Mouse (Mus musculus) WW6 (cell line): ENCODE measurements around the gene Shroom4.
"Not testable (repeated sequence)": the region's sequence is repeated elsewhere in the genome, so short reads cannot be mapped to it uniquely, and the experiment has no call there.

Experiments used
- DNase-seq: peaks from one replicate; pipeline ENCODE4 v3.0.0-alpha.2; 2013; ENCODE audit warnings: low read depth, low spot score

Shroom4 gene

DNA sequence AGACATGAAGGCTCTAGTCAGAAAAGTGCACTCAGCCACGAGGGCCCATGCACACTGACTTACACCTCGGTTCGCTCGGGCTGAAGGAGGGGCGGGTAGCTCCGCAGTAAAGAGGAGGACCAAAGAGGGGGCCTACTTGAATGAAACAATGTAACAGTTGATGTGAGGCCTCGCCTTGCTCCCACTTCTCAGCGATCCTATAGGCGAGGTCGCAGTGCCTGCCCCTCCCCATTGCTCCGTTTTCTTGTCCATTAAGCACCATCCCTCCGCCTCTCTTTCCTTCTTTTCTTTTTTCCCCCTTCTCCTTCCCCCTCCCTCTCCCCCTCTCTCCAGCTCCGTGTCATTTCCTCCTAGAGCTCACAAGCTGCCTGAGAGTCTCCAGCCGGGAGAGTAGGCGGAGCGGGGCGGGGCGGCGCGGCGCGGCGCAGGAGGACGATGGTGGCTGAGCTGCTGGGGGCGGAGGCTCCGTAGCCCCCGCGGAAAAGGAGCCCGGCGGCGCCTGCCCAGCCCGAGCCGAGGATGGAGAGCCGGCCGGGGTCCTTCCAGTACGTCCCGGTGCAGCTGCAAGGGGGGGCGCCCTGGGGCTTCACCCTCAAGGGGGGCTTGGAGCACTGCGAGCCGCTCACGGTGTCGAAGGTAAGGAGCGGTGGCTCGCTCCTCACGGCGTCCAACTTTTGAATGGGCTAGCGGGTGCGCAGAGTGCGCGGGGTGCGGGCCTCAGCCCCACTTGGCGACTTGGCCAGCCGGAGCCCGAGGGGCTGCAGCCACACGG, at the start of gene Shroom4:
Gene Shroom4, plus strand, starts transcription at position 229 of the 772 bp plus-strand sequence.
- peak; percentile 46 for DNase-seq

DNA sequence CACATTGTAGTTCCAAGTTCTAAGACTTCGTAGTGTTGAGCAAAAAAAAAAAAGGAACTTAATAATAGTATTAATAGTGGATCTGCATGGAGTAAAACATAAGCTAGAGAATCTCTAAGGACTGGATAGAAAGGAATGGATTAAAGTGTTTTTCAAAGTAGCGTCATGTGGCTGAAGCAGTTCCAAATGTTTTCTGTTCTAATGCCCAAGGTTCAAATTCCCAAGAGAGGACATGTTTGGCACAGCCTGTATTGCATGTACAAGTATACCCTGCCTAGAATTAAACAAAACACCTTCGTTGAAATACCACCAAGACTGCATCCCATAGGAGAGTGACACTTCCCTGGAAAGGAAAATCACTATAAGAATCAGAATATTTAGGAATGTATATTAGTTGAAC, 42.8 kb upstream of the Shroom4 start:
- no peak for DNase-seq

DNA sequence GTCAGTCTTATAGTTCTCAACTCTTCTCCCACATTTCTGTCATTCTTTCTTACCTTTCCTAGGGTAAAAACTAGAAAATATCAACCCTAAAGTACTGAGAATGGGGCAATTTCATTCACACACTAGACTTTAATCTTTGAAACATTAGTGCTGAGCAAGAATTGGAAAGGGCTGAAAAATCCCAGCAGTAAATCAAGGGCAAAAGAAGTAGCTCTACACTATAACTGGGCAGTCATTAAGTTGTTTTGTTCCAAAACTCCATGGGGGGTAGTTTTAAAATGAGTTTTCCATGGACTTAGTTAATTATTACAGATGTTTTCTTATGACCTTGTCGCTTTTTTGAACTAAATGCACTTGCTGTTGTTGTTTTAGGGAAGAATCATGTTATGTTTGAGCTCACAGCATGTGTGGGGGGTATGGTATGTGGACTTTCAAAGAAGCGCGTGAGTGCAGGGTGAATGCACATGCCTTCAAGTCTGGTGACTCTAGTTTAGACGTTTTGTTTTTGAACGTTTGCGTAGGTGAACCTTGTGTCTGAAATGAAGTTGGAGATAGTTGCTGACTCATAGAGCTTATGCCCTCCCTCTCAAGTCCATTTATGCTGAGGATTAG, 42.0 kb upstream of the Shroom4 start:
- no peak for DNase-seq

DNA sequence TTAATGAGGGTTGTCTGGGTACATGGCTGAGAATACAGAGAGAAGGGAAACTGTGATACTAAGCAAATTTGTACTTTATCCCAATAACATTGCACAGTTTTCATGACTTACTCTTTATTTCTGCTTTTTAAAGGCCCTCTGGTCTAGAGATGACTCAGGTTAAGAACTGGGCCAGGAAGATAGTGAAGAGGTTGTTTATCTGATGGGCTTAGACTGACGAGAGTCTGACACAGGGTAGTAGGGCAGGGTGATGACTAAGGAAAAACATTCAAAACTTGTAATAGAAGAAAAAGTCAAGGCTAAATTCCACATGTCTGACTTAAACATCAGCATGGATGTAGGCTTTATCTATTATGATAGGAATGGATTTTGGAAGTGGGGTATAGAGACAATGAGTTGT, 30.8 kb upstream of the Shroom4 start:
- no peak for DNase-seq

DNA sequence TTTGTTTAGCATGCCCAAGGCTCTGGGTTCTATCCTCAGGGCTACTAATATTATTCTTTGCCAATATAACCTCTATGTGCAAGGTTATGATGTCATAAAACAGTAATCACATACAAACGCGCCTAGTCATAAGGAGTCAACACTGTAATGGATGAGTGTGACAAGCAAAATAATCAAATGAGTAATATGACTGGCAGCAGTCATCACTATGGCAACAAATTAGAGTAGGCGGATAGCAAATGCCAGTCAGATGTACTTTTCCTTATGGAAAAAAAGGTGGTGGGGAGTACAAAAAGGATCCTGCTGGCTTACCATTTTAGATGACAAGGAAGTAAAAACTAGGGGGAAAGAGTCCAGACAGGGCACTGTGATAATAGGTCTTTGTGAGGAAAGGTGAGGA, 28.9 kb upstream of the Shroom4 start:
- DNase-seq = no peak

DNA sequence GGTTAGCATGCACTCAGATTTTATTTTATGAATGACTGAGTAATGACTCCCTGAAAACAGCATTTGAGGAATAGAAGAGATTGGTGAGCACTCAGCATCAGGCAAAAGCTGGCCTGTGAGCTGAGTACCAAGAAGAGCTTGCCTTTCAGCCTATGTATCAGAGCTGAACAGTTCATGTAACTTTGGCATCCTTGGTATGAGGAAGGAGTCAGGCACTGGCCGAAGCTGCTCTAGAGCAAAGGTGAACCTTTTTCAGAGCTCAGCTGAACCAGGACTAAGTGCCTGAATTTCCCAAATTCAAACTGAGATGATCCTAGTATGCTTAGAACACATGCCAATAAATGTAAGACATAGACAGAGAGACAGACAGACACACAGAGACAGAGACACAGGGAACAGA, 5.8 kb upstream of the Shroom4 start:
- DNase-seq = no peak

DNA sequence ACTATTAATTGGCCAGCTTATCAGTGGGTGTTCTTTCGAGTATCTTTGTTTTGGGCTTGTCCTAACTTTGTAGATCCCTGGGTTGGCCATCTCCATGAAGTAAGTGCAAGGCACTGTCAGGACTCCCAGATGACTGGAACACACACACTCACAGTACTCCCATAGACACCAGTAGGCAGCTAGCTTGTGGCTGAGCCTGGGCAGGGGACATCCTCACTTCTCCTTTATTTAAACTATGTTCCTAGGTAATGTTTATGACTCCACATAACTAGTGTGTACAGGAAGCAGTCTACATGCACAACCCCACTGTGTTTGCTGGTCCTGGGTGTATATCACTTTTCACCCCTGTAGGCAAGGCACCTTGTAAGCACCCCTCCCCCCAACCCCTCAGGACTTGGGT, 461 bp upstream of the Shroom4 start:
- no peak for DNase-seq

DNA sequence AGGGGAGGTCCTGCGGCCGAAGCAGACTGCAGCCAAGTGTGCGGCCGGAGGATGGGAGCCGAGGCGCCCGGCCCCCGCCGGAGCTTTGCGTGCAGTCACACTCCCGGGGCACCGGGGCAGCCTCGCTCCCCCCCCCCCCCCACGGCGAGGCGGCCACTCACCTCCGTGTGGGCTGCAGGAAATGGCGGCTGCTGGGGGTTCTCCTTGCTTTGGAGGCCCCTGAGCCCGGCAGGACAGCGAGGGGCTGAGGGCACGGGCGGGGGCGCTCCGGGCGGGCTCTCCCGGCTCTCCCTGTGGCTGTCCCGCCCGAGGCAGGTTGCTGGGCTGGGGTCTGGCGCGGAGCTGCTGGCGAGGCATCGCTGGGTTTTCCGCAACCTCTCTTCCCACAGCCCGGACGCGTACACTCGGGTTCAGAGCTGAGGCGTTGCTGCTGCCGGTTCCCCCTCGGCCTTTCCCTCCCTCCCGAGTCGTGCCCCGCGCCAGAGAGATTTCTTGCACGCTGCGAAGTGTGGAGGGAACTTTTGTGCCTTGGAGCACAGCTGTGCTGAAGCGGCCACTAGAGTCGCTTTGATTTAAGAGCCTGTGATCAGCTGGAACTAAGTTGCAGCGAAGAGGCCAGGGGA, 855 bp downstream of the Shroom4 start:
- DNase-seq = no peak

DNA sequence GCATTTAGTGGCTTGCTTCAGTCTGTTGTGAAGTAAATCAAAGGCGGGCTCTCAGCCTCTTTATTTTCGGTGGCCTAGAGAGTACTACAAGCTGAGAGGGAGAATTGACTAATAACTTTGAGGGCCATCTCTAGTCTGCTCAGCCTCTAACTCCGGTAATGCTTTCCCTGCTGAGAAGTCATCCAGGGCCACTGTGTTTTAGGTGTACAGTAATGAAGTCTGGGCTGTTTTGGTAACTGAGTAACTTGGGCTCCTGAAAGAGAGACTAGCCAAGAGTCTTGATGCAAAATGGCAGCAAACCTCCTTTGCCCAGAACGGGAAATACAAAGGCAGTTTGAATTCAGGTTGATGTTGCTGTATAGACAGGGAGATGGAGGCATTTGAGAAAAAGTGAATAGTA, 3.3 kb downstream of the Shroom4 start:
- no peak for DNase-seq

DNA sequence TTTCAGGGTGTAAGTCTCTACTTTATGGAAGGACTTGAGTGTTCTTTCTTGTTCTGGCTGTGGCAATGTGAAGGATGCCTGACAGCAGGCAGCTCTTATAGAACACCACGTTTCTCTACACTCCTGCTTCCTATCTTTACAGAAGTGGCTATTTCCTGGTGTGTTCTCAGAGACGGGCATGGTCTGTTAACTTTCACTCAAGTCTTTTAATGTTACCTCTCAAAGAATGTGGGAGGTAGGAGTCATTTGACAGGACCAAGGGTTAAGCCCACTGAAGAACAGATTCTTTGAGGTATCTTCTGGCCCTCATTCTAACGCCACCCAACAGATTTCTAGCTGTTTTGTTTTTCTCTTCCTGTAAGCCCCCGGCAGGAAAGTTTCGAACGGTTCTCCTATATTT, 9.5 kb downstream of the Shroom4 start:
- no peak for DNase-seq

DNA sequence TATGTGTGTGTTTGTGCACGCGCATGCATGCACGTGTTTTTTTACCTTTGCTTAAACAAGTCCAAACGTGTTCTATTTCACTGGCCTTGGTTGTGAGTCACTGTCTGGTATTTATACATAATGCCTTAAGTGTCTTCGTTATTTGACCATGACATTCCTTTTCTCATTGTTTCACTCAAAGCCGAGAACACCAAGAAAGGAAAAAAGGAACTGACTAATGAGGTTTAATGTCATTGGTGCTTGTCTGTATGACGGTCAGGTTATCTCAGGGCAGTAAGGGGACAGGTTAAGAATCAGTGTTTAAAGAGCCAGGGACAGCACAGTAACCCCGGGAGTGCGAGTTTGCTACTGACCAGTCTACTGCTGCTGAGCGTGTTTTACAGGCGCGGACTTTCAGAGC, 15.8 kb downstream of the Shroom4 start:
- DNase-seq = no peak

DNA sequence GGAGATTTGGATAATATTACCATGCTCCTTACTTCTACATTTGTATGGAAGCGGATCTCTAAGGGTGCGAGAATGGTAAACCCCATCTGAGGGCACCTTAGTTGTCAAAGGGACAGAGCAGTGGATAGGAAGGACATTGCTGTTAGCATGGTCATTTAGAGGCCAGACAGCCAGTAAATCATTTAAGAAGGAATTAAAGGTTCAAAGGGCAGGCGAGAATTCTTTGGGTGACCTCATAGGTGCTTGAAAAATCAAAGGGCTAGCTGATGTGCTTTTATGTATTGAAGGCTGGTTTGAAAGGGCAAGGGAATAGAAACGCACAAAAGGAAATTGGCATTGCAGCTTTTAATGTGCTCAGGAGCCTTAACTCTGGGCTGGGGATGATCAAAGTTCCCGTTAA, 16.3 kb downstream of the Shroom4 start:
- no peak for DNase-seq

DNA sequence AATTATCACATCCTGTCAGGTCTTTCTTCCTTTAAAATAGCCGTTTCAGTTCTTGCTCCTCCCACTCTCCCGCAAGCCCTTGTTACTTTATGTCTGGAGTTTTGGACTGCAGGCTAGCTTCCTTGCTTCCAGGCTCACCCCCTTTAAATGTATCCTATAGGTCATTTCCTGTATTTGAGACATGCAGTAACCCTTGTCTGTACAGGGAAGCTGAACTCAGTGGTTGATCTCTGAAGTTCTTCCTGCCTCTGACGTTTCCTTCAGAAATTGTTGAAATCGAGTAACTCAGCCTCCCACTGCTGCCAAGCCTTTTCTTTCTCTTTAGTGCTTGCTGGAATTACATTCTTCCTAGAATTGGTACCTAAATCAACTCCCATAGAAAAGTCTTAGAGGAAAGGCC, 18.5 kb downstream of the Shroom4 start:
- no peak for DNase-seq

DNA sequence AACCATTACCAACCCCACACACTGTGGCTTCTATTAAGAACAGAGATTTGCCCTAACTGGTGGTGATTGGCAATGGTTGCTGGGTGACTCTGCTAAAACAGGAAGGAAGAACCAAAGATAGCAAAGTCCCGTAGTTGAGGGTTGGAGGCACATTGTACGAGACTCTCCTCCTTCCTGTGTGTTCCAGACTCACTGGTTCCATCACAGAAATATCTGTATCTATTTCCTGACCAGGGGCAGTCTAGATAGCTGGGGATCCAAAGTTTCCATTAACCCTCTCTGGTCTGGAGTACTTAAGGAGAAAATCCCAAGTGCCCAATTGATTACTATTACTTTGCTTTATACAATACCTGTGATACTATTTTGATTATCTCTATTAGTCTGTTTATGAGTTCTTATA, 35.6 kb downstream of the Shroom4 start:
- DNase-seq = no peak

DNA sequence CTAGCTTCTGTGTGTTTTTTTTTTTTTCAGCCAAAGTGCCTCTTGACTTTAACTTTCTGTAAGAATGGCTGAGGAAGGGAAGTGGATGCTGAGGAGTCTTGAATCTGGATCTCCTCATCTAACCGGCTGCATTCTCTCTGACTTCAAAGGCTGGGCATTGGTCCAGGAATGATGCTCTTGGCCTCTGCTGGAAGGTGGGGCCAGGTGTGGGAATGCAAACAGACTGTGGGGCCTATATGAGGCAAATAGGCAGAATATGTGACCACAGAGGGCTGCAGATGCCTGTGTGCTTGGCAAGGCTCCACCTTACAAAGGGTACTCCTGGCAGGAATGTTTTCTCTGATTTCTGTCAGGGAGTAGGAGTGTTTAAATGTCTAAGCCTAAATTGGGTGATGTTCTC, 46.8 kb downstream of the Shroom4 start:
- no peak for DNase-seq

DNA sequence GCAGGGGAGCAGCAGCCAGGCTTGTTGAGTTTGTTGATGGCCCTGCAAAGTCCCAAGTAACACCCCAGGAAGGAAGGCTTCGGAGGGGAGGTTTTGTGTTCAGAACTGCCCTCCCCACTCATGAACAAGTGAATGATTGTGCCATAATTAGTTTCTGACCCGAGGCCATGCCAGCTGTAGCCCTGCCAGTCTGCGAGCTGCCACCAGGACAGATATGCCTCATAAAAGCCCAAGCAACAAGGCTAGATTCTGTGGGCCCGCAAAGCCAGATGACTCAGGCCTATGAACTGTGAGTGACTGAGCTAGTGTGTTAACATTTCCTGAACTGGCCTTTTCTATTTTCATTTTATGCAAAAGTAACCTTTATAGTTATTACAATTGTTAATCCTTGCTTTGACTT, 48.3 kb downstream of the Shroom4 start:
- no peak for DNase-seq

DNA sequence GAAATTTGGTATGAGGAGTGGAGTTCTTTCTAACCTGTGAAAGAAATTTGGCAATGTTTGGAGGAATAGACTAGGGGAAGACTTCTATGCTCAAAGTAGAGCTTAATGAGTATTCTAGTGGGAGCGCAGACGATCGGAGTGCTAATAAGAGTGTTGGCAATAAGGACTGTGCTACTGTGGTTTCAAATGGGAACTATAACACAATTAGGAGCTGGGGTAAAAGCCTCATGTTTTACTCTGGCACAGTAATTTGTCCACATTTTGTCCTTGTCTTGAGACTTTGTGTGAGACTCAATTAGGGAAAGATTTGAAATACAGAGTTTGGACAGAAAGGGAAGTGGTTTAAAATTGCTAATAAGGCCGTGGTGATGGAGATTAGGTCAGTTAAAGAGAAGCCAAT, 53.6 kb downstream of the Shroom4 start:
- no peak for DNase-seq

DNA sequence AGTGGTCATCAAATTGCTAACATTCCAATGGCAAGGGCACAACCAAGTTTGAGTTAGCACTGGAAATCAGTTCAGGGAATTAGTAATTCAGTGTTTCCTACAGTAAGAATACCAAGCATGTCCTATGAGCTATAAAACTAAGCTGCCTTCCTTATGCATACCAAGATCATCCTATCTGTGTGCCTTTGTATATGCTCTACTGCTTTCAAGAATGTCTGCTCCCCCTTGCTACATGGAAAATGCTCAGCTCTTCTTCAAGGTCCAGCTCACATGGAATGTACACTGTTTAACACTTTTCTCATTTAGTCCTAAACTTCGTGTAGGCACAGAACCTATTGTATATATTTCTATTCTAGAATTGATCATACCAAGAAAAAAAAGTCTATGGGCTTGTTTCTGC, 69.6 kb downstream of the Shroom4 start:
- DNase-seq = not testable (repeated sequence)

DNA sequence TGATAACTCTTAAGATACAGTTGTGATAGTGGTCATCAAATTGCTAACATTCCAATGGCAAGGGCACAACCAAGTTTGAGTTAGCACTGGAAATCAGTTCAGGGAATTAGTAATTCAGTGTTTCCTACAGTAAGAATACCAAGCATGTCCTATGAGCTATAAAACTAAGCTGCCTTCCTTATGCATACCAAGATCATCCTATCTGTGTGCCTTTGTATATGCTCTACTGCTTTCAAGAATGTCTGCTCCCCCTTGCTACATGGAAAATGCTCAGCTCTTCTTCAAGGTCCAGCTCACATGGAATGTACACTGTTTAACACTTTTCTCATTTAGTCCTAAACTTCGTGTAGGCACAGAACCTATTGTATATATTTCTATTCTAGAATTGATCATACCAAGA, 72.9 kb downstream of the Shroom4 start:
- not testable (repeated sequence) for DNase-seq

DNA sequence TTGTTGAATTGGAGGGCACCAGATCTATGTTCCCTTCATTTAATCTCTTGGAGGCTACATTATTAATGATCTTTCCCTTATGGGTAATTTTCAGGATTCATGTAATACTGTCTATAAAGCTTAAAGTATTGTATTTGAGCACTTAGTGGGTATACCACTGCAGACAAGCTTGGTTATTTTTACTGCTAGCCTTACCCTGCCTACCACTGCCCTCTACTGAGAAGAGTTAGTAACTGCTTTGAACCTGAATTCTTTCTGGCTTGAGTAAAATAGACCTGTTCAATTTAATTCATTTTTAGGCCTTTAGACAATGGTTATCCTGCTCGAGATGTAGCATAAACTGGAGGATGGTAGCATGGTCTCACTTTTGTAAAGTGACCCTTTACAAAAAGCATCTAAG, 75.5 kb downstream of the Shroom4 start:
- no peak for DNase-seq

DNA sequence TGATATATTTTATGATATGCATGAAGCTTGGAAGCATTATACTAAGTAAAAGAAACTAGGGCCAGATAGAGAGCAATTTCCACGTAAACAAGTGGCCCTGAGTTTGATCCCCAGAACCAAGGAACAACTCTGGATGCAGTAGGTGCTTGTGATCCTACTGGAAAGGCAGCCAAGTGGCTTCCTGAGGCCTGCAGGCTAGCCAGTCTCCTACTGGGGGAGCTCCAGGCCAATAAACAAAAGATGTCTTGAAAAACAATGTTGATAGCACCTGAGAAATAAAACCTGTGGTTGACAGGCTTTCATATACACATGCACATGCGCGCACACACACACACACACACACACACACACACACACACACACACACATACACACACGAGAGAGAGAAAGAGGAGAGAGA, 82.6 kb downstream of the Shroom4 start:
- no peak for DNase-seq

DNA sequence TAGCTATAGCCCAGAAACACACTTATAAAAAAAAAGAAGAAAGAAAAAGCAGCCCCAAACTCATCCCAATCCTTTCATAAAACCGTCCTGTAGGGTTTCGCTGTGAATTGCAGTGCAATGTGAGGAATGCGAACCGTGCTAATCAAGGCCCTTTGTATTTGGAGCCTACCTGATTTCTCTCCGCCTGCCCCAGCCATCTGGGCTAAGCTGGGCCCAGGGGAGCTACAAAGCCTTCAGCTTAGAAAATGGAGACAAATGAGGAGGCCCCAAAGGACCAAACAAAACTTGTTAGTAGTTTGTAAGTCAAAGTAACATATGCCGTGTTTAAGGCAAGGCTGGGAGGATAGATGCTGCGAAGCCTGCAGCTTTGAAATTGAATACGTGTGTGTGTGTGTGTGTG, 84.2 kb downstream of the Shroom4 start:
- no peak for DNase-seq

DNA sequence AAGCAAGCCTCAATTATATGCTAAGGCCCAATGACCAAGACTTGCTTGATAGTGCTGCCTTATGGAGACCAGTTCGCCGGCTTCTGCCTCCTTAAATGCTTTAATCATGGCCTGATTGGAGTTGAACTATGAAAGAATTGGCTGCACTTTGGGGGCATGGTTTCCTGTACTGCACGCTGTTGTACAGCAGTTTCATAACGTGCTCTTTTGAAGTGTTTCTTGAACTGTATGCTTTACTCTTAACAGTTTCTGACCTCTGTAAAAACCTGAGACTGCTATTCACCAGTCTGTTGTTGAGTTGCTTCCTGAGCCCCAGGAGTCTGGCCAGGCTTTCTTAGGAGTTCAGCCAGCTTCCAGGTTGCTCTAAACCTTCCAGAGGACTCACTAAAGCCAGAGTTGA, 90.8 kb downstream of the Shroom4 start:
- DNase-seq = no peak
